Mouse (Mus musculus): ENCODE results near the gene Adck1.

DNA sequence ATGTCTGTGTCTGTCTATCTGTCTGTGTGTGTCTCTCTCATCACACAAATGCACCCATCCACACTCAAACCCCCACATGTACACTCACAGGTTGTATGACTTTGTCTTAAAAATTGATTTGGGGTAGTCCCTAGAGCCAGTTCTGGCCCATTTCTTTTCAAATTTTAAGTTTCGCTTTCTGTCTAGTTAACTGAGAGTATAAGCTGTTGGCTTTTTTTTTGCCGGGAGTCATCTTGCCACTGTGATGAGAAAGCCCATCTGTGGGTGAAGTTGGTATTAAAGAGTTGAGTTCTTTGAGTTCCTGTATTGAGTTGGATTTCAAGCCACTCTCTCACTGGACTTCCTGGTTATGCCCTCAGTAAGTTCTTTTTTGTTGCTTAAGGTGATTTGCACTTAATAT lies 17.9 kb downstream of the Adck1 start:
- TF ChIP-seq CTCF (conservative IDR thresholded peaks at IDR 0.05; ENCODE audit: insufficient read depth, insufficient read length, low read depth, low read length) (no peak), POLR2A (IDR thresholded peaks at IDR 0.05; ENCODE audit: low read depth, low read length) (no peak)

All from kidney, adult 2 months (tissue).